Mouse (Mus musculus) limb, embryonic 11.5 days (tissue): Measurements from ENCODE around the gene Sf3a1. TPM values are rescaled to one million over a fixed set of nuclear protein-coding genes. Genes with fewer than 3 reads are reported as not detected.
"Not testable (repeated sequence)": the region's sequence is repeated elsewhere in the genome, so short reads cannot be mapped to it uniquely, and the experiment has no call there.

Experiments used
- ATAC-seq: fragments of 200-750 bp; cut with Nextera tagmentation; 2 replicates; pipeline ENCODE4 v1.8.0; 2017; ENCODE audit warnings: low read depth; ENCODE audit not compliant: insufficient number of reproducible peaks, low FRiP score, low TSS enrichment
- DNase-seq: peaks from one replicate; pipeline ENCODE4 v3.0.0-alpha.2; 2015; ENCODE audit warnings: low spot score
- H3K27ac ChIP-seq: fragments of 300-500 bp; sonication (generic); replicated peaks from 2 replicates; pipeline ENCODE4 v1.5.1; 2014; ENCODE audit warnings: low read depth, mild to moderate bottlenecking, low read length
- H3K27me3 ChIP-seq: fragments of 300-500 bp; sonication (generic); 2 replicates; pipeline ENCODE4 v1.6.1; 2014; ENCODE audit warnings: mild to moderate bottlenecking, low read length, mixed read lengths; ENCODE audit not compliant: control insufficient read depth, insufficient read depth
- H3K36me3 ChIP-seq: fragments of 300-500 bp; sonication (generic); 2 replicates; pipeline ENCODE4 v1.6.1; 2014; ENCODE audit warnings: mild to moderate bottlenecking, low read length, moderate library complexity, mixed read lengths; ENCODE audit not compliant: control insufficient read depth, insufficient read depth
- H3K4me1 ChIP-seq: fragments of 300-500 bp; sonication (generic); 2 replicates; pipeline ENCODE4 v1.6.1; 2014; ENCODE audit warnings: low read length, mixed read lengths; ENCODE audit not compliant: control insufficient read depth, insufficient read depth
- H3K4me2 ChIP-seq: fragments of 300-500 bp; sonication (generic); 2 replicates; pipeline ENCODE4 v1.6.1; 2014; ENCODE audit warnings: low read depth, mild to moderate bottlenecking, moderate library complexity; ENCODE audit not compliant: severe bottlenecking
- H3K4me3 ChIP-seq: fragments of 300-500 bp; sonication (generic); 2 replicates; pipeline ENCODE4 v1.5.1; 2014; ENCODE audit warnings: low read depth, low read length
- H3K9ac ChIP-seq: fragments of 300-500 bp; sonication (generic); 2 replicates; pipeline ENCODE4 v1.6.1; 2014; ENCODE audit warnings: mild to moderate bottlenecking, low read length
- H3K9me3 ChIP-seq: fragments of 300-500 bp; sonication (generic); 2 replicates; pipeline ENCODE4 v1.6.1; 2016; ENCODE audit warnings: low read length; ENCODE audit not compliant: control insufficient read depth
- WGBS: fragments of 180-500 bp; shearing (Covaris S2); extraction: QIAGEN DNeasy Blood & Tissue Kit; methylation state at CpG from one replicate; pipeline ENCODE4 v1.1.7; 2014; 5-methylcytosine and 5-hydroxymethylcytosine counted together
- polyA plus RNA-seq: library from polyadenylated mRNA; unstranded; fragments of >200 nt; fragmentation: Nextera tagmentation; extraction: Ambion mirVana; gene quantifications from 2 replicates; pipeline ENCODE4 v1.2.1, GENCODE M21; 2014

Sf3a1 gene
- polyA plus RNA-seq, 1 experiment from 2014 or later: 98.3 TPM

- WGBS: 91% methylated on average over 4 of the region's 4 CpGs
- not testable (repeated sequence) for ATAC-seq, DNase-seq, H3K27ac ChIP-seq, H3K4me2 ChIP-seq, H3K9ac ChIP-seq, H3K4me1 ChIP-seq, H3K36me3 ChIP-seq, H3K4me3 ChIP-seq, H3K27me3 ChIP-seq, H3K9me3 ChIP-seq
These were observed 31.7 kb upstream of the Sf3a1 start for GRCm38 (mm10) chr11:4128461-4128860.

- Histone ChIP-seq H3K27me3 (no peaks in the 10 kb centered on the region), H3K27ac (no peak overlapping the region), H3K9ac (no peak overlapping the region), H3K4me3 (no peak overlapping the region), H3K4me2 (no peak overlapping the region), H3K4me1 (peaks cover 5% of the 10 kb centered on the region; the same call in 1 of the 2 replicates), H3K36me3 (no peaks in the 10 kb centered on the region), H3K9me3 (no peaks in the 10 kb centered on the region; the same call in 1 of the 2 replicates)
- DNase-seq (no peak), ATAC-seq (no peak)
- WGBS: 57% methylated on average over 3 of the region's 3 CpGs
These were observed 26.7 kb upstream of the Sf3a1 start for GRCm38 (mm10) chr11:4133450-4133849.

- no peak overlapping the region for H3K9ac ChIP-seq
- H3K27ac ChIP-seq: no peak overlapping the region
- H3K27me3 ChIP-seq: no peaks in the 10 kb centered on the region
- H3K9me3 ChIP-seq: no peaks in the 10 kb centered on the region; the same call in 1 of the 2 replicates
- H3K4me3 ChIP-seq: no peak overlapping the region
- ATAC-seq (no peak), DNase-seq (no peak)
- WGBS: 57% methylated on average over 6 of the region's 6 CpGs
- no peak overlapping the region for H3K4me2 ChIP-seq
- 0 out of 2 replicates have a peak, but pooled peaks cover 2% of the 10 kb centered on the region for H3K36me3 ChIP-seq
- peaks cover 5% of the 10 kb centered on the region; the same call in 1 of the 2 replicates for H3K4me1 ChIP-seq
These were observed 25.8 kb upstream of the Sf3a1 start for GRCm38 (mm10) chr11:4134400-4134799.

GRCm38 (mm10) chr11:4134986-4135935 lies 24.9 kb upstream of the Sf3a1 start, which contains the start of gene Rnf215:
Rnf215 (plus strand) TSS chr11:4135202.
- Histone ChIP-seq H3K9ac (peak within 1 kb of the TSS; percentile 96), H3K4me2 (peak within 1 kb of the TSS; percentile 75), H3K27me3 (no peaks in the 10 kb centered on the region), H3K36me3 (0 out of 2 replicates have a peak, but pooled peaks cover 2% of the 10 kb centered on the region), H3K4me3 (peak within 1 kb of the TSS; percentile 89), H3K27ac (peak within 1 kb of the TSS; percentile 36; the same call in 1 of the 2 replicates), H3K4me1 (peaks cover 5% of the 10 kb centered on the region; the same call in 1 of the 2 replicates), H3K9me3 (no peaks in the 10 kb centered on the region; the same call in 1 of the 2 replicates)
- 4% methylated on average over 62 of the region's 66 CpGs for WGBS
- DNase-seq: peak; percentile 96
- peak; percentile 85 for ATAC-seq

- WGBS: 64% methylated on average over 2 of the region's 2 CpGs
- DNase-seq: no peak
- Histone ChIP-seq H3K27ac (no peak overlapping the region), H3K4me2 (no peak overlapping the region), H3K27me3 (no peaks in the 10 kb centered on the region), H3K4me3 (no peak overlapping the region), H3K36me3 (peaks cover 10% of the 10 kb centered on the region; the same call in 1 of the 2 replicates), H3K9me3 (no peaks in the 10 kb centered on the region; the same call in 1 of the 2 replicates), H3K9ac (no peak overlapping the region), H3K4me1 (peaks cover 5% of the 10 kb centered on the region; the same call in 1 of the 2 replicates)
- no peak for ATAC-seq
These were observed 21.2 kb upstream of the Sf3a1 start for GRCm38 (mm10) chr11:4138964-4139363.

- no peak overlapping the region for H3K9ac ChIP-seq
- no peaks in the 10 kb centered on the region; the same call in 1 of the 2 replicates for H3K9me3 ChIP-seq
- H3K4me2 ChIP-seq: no peak overlapping the region
- DNase-seq (no peak), ATAC-seq (no peak)
- no peak overlapping the region for H3K27ac ChIP-seq
- H3K4me3 ChIP-seq: no peak overlapping the region
- peaks cover 10% of the 10 kb centered on the region; the same call in 1 of the 2 replicates for H3K36me3 ChIP-seq
- no peaks in the 10 kb centered on the region for H3K27me3 ChIP-seq
- H3K4me1 ChIP-seq: peaks cover 1% of the 10 kb centered on the region; the same call in 1 of the 2 replicates
These were observed 18.6 kb upstream of the Sf3a1 start for GRCm38 (mm10) chr11:4141505-4141904.

GRCm38 (mm10) chr11:4142352-4142751 lies 17.8 kb upstream of the Sf3a1 start:
- no peak overlapping the region for H3K27ac ChIP-seq
- H3K36me3 ChIP-seq: peaks cover 10% of the 10 kb centered on the region; the same call in 1 of the 2 replicates
- no peak for DNase-seq
- H3K4me1 ChIP-seq: no peaks in the 10 kb centered on the region
- no peak for ATAC-seq
- no peaks in the 10 kb centered on the region; the same call in 1 of the 2 replicates for H3K9me3 ChIP-seq
- 88% methylated on average over 4 of the region's 4 CpGs for WGBS
- H3K4me2 ChIP-seq: no peak overlapping the region
- H3K9ac ChIP-seq: no peak overlapping the region
- H3K27me3 ChIP-seq: no peaks in the 10 kb centered on the region
- no peak overlapping the region for H3K4me3 ChIP-seq

GRCm38 (mm10) chr11:4143281-4144062 lies 16.7 kb upstream of the Sf3a1 start:
- DNase-seq (no peak), ATAC-seq (no peak)
- Histone ChIP-seq H3K27ac (no peak overlapping the region), H3K27me3 (no peaks in the 10 kb centered on the region), H3K9ac (no peak overlapping the region), H3K4me1 (no peaks in the 10 kb centered on the region), H3K36me3 (peaks cover 10% of the 10 kb centered on the region; the same call in 1 of the 2 replicates), H3K4me3 (no peak overlapping the region), H3K4me2 (no peak overlapping the region), H3K9me3 (no peaks in the 10 kb centered on the region)
- 88% methylated on average over 21 of the region's 21 CpGs for WGBS
